Mouse (Mus musculus) layer of hippocampus, postnatal 10 days (tissue): ENCODE measurements around the gene Glra2. TPM values are rescaled to one million over a fixed set of nuclear protein-coding genes. Genes with fewer than 3 reads are reported as not detected.
"Not testable (repeated sequence)": the region's sequence is repeated elsewhere in the genome, so short reads cannot be mapped to it uniquely, and the experiment has no call there.

Experiments
- DNase-seq, 2 experiments: peaks; one replicate each; pipeline ENCODE4 v3.0.0; 2021; ENCODE audit warnings: low spot score in 2 of 2
- long read RNA-seq: library from polyadenylated mRNA; stranded (forward); transcript quantifications from one replicate; pipeline ENCODE4 v2.0.0, GENCODE M21; 2023
- total RNA-seq, 2 experiments: library from RNA; stranded (reverse); gene quantifications; 2 replicates each; pipeline ENCODE4 v1.2.3; 2021

Gene Glra2
- 10 to 100 TPM; 29.3 to 30.6 TPM for total RNA-seq
- long read RNA-seq, partial matches to known transcripts: 6 of 10 reads
- long read RNA-seq, other reads (novel, unspliced or antisense): 0 of 10 reads

DNA sequence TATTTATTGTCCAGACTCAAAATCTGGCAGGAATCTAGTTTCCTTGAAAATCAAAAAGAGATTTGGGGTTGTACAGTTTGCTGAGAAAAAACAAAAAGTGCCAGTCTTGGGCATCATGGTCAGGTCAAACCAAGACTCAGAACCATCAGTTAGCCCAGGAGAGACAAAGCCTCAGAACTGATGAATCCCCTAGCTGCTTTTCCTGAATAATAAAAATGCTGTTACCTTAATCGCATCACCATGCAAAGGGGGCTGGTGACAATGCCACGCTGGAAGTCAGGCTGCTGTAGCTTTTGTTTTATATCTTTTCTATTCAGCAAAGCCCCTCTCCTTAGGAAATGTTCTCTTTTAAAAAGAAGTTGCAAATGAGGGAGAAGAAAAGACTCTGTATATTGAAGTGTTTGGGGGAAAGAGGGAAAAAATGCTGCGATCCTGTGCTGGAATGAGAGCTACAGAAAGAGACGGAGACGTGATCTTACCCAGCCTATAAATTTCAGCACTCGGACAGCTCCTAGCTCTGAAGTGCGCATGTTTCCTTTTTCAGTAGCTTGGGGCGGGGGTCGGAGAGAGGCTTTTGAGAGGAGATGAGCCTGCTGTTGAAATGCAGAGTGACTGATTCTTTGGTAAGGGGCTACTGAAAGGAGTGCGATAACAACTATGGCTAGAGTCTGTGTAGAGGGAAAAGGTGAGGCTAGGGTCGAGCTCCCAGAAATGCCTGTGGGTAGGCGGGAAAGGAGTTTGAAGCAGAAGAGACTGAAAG lies at the start of gene Glra2:
Glra2 (minus strand) TSS at position 455 of the 760 bp plus-strand sequence.
- peak; percentile 10 to 23 for DNase-seq

DNA sequence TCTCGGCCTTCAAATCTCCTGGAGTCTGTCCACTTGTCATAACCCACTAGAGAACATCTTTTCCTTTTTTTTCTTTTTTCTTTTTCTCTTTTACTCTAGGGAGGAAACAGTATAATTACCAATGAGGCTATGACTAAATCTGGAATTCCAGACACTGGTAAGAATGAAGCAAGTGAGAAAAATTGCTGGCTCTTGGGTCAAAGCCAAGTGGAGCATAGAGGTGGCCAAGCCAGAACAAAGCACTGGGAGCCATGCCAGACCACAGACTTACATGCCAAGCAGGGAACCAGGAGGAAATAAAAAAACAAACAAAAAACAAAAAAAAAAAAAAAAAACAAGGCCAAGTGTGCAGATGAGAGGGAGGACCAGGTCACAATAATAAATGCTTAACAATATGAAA lies 35.6 kb upstream of the Glra2 start:
- peak; percentile 44 to 54 for DNase-seq

DNA sequence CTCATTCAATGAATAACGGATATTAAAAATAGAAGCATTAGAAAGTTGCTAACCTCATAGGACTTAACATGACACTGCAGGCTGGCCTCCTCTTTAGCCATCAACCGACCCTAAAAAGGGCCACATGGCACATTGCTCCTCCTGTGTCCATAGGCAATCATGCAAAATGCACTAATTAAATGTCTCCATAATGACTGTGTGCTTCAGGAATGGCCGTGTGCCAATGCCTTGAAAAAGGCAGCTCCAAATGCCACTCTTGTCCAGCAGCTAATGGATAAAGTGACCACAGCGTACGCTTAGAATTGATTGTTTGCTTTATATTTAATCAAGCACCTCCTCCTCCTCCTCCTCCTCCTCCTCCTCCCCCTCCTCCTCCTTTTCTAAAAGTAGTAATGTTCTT lies 17.4 kb upstream of the Glra2 start:
- DNase-seq: no peak

DNA sequence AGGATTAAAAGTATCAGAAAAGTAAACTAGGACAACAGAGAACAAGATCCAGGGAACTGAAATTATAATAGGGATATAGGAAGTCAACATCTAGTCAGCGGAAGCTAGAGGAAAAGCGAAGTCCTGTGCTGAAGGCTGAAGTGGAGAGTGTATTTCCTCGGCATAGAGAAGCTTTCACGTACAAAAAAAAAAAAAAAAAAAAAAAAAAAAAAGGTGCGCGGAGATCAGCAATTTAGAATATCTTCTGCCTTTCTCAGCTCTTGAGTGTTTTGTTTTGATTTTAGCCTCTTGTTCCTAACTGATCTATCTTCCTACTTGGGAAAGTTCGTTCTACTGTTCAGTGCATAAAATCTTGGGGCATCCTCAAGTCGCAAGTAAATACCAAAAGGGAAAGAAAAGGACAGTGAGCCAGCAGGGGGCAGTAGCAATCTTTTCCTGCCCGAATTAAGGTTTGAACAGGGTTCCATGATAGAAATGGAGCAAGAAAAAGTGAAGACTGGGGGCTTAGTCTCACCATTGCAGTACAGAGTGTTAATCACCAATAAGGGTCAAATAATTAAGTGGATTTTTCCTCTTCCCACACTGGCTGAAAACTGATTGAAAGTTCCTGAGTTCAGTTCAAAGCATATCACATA lies 623 bp upstream of the Glra2 start:
- DNase-seq: peak; percentile 62 to 77

DNA sequence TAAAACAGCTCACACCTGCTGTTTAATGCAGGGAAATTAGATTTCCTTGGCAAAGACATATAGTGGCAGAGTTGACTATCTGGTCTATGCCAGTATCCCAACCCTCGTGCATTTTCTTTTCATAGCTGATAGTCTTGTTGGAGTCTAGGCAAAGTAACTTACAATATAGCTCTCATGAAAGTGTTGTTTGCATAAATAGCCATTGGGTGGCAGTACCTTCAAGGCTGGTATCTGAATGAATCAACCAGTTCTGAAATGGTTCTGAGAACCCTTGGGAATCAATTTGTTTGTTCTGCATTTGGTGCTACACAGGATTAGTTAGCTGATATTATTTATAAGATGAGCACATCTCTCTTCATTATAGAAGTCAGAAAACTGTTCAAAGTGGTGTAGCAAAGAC lies 133.6 kb downstream of the Glra2 start:
- DNase-seq: peak; percentile 2 to 12

DNA sequence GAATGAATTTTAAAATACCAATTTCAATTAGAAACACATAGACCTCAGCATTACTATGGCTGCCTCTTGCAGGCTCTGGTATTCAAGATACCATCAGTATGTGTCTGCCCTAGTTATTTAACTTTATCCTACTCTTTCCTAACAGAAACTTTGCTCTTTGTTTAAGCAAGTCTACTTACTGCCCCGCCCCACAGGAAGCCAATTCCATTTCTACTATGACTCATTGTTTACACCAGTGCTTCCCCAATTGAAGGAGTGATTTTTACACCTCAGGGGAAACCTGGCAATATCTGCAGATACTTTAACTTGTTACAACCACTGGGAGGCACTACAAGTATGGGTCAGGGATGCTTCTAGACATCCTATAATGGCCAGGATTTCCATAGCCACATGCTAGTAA lies 136.0 kb downstream of the Glra2 start:
- DNase-seq: no peak

DNA sequence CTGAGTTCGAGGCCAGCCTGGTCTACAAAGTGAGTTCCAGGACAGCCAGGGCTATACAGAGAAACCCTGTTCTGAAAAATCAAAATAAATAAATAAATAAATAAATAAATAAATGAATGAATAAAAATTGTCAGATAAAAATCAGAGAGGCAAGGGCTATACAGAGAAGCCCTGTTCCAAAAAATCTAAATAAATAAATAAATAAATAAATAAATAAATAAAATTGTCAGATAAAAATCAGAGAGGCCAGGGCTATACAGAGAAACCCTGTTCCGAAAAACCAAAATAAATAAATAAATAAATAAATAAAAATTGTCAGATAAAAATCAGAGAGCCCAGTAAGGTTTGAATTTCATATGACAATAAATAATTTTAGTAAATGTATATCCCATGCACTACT lies 144.2 kb downstream of the Glra2 start:
- DNase-seq: not testable (repeated sequence)

DNA sequence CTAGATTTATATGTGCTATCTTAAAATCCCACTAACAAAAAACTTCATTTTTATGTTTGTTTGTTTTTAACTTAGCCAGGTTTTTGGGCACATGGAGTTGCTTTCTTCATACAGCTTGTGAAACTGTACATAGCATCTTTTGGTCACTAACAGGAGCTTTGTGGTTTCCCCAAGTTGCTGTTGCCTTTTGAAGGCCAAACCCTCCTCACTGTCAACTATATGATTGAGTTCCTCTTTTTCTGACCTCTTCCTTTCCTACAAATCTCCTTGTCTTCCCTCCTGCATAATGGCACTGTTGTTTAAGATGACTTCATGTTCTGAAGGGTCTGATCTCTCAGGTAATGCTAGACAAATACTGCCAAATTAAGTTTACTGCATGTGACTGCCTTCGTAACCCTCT lies 170.6 kb downstream of the Glra2 start:
- no peak for DNase-seq

DNA sequence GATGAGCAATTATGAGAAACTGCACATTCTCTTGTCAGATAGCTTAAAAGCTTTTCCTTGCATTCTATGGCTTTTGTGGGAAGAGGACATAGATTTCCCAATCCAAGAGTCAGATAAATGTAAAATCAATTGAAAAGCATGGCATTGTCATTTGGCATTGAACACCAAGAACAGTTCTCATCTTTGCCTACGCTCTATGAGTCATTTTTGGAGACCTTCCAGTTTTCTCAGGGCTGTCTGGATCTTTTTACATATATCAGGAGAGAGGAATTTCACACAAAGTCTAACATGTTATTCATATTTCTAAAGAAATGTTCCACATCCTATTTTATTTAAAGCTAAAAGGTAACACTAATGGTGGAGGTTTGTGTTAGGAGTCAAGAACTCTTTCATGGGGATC lies 223.0 kb downstream of the Glra2 start:
- no peak for DNase-seq
